In the genomic region with DNA sequence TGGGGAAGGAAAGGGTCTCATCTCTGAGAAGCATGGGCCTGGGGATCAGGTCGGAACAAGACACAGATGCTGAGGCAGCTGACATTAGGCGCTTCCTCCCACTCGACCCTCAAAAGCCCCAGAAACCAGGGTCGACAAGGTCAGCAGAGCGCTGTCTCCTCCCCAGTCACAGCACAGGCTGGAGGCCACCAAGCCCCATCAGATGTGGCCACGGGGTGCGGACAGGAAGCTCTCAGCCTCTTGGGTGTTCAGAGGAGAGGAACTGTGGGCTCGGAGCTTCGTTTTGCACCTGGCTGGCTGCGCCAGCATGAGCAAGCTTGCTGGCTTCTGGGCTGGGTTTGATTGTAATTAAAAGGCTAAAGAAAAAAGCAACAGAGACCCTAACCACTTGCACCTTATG, we compare ENCODE assay signal across 10 mouse cellular contexts. TPM values are rescaled to one million over a fixed set of nuclear protein-coding genes. Genes with fewer than 3 reads are reported as not detected.
DNase-seq lines count a peak whose midpoint lies in the region; ATAC-seq lines count a peak whose summit lies in the region.
"Had no signal": no experiment of that assay in that cellular context is flagged by ENCODE, and none has a peak within 500 bp of the region (broad histone marks: within the 10 kb centered on the region; RNA-seq: fewer than 3 reads in every experiment).

No protein-coding gene starts in this region.

- 0 out of 2 replicates have a peak, but pooled peaks cover 4% of the 10 kb centered on the region for H3K27me3 ChIP-seq in hindbrain, embryonic 10.5 days (ENCODE audit: insufficient read depth, poor library complexity, severe bottlenecking)
- H3K27me3 ChIP-seq in hindbrain, embryonic 12.5 days = no peaks in the 10 kb centered on the region
- H3K27me3 ChIP-seq in neural tube, embryonic 11.5 days (ENCODE audit: control insufficient read depth, insufficient read depth, low read length) = no peaks in the 10 kb centered on the region
- no peaks in the 10 kb centered on the region for H3K27me3 ChIP-seq in liver, embryonic 16.5 days (ENCODE audit: control insufficient read depth, insufficient read depth, low read depth, low read length)
- H3K27me3 ChIP-seq: limb, embryonic 12.5 days had no signal

- no peak for DNase-seq in hindbrain, embryonic 10.5 days (ENCODE audit: low spot score)
- no peak for DNase-seq in neural tube, embryonic 11.5 days (ENCODE audit: low spot score)
- DNase-seq in neural tube, embryonic 10.5 days (ENCODE audit: extremely low spot score, low spot score) = no peak
- DNase-seq in thymus, postnatal 14 days = peak; percentile 72
- no peak for DNase-seq in cerebellum, postnatal 10 days
- DNase-seq: kidney, postnatal 36 days had no signal

- peaks cover 83% of the 10 kb centered on the region for H3K4me1 ChIP-seq in hindbrain, embryonic 10.5 days (replicated peaks)
- peaks cover 27% of the 10 kb centered on the region for H3K4me1 ChIP-seq in hindbrain, embryonic 12.5 days
- H3K4me1 ChIP-seq in neural tube, embryonic 11.5 days (ENCODE audit: control insufficient read depth, insufficient read depth, low read length) = peaks cover 4% of the 10 kb centered on the region
- H3K4me1 ChIP-seq in liver, embryonic 16.5 days (ENCODE audit: control insufficient read depth, low read depth, low read length) = peaks cover 93% of the 10 kb centered on the region

- H3K9me3 ChIP-seq in hindbrain, embryonic 10.5 days = no peaks in the 10 kb centered on the region
- H3K9me3 ChIP-seq in hindbrain, embryonic 12.5 days (replicated peaks) = no peaks in the 10 kb centered on the region
- H3K9me3 ChIP-seq in neural tube, embryonic 11.5 days (ENCODE audit: control insufficient read depth, low read length) = no peaks in the 10 kb centered on the region
- no peaks in the 10 kb centered on the region for H3K9me3 ChIP-seq in liver, embryonic 16.5 days (replicated peaks; ENCODE audit: control insufficient read depth, low read length)
- H3K9me3 ChIP-seq: limb, embryonic 12.5 days had no signal

- WGBS in hindbrain, embryonic 10.5 days = 37% methylated on average over 10 of the region's 10 CpGs
- 49% methylated on average over 10 of the region's 10 CpGs for WGBS in hindbrain, embryonic 12.5 days
- 54% methylated on average over 10 of the region's 10 CpGs for WGBS in neural tube, embryonic 11.5 days
- WGBS in liver, embryonic 16.5 days (ENCODE audit: insufficient replicate concordance) = 36% methylated on average over 10 of the region's 10 CpGs

- H3K4me2 ChIP-seq in hindbrain, embryonic 12.5 days (replicated peaks) = no peak overlapping the region
- no peak overlapping the region for H3K4me2 ChIP-seq in neural tube, embryonic 11.5 days (ENCODE audit: low read depth)
- H3K4me2 ChIP-seq in liver, embryonic 16.5 days (ENCODE audit: low read depth, low read length) = no peak overlapping the region
- H3K4me2 ChIP-seq: limb, embryonic 12.5 days had no signal

- peak overlapping the region; percentile 75 for H3K27ac ChIP-seq in hindbrain, embryonic 10.5 days
- H3K27ac ChIP-seq in hindbrain, embryonic 12.5 days = no peak overlapping the region
- H3K27ac ChIP-seq in neural tube, embryonic 11.5 days (ENCODE audit: low read depth, low read length) = 0 out of 2 replicates have a peak overlapping the region, but pooled peaks have one; percentile 20
- peak overlapping the region; percentile 1 for H3K27ac ChIP-seq in liver, embryonic 16.5 days (ENCODE audit: low read length)

- no peak for ATAC-seq in hindbrain, embryonic 12.5 days (ENCODE audit: low FRiP score)
- no peak for ATAC-seq in neural tube, embryonic 11.5 days (ENCODE audit: insufficient read depth, low FRiP score, low TSS enrichment)
- ATAC-seq in liver, embryonic 16.5 days (ENCODE audit: low read depth) = no peak
- ATAC-seq in erythroid progenitor cell, adult 5-6 weeks (replicated peaks; ENCODE audit: low FRiP score, poor library complexity, severe bottlenecking) = no peak

- no peaks in the 10 kb centered on the region for H3K36me3 ChIP-seq in hindbrain, embryonic 10.5 days
- H3K36me3 ChIP-seq in hindbrain, embryonic 12.5 days = no peaks in the 10 kb centered on the region
- no peaks in the 10 kb centered on the region for H3K36me3 ChIP-seq in neural tube, embryonic 11.5 days (ENCODE audit: control insufficient read depth, insufficient read depth, low read length)
- no peaks in the 10 kb centered on the region; the same call in 1 of the 2 replicates for H3K36me3 ChIP-seq in liver, embryonic 16.5 days (ENCODE audit: control insufficient read depth, insufficient read depth)

- H3K9ac ChIP-seq in hindbrain, embryonic 12.5 days = no peak overlapping the region
- H3K9ac ChIP-seq in neural tube, embryonic 11.5 days (ENCODE audit: low read length) = 0 out of 2 replicates have a peak overlapping the region, but pooled peaks have one; percentile 10
- no peak overlapping the region for H3K9ac ChIP-seq in liver, embryonic 16.5 days (ENCODE audit: low read depth, low read length)
- H3K9ac ChIP-seq: limb, embryonic 12.5 days had no signal

- H3K4me3 ChIP-seq in hindbrain, embryonic 10.5 days = no peak overlapping the region
- H3K4me3 ChIP-seq in hindbrain, embryonic 12.5 days = no peak overlapping the region
- no peak overlapping the region for H3K4me3 ChIP-seq in neural tube, embryonic 11.5 days (ENCODE audit: low read depth, low read length)
- no peak overlapping the region for H3K4me3 ChIP-seq in liver, embryonic 16.5 days (ENCODE audit: low read depth, low read length)
- H3K4me3 ChIP-seq: limb, embryonic 12.5 days had no signal

RNA-seq across cellular contexts. Expression of a gene that starts 13.5 kb away (rescaled TPM):
- 9.7 and 11.4 TPM in 2 replicates for polyA plus RNA-seq in hindbrain, embryonic 10.5 days (2016; fragmentation: Nextera tagmentation; extraction: Ambion mirVana)
- polyA plus RNA-seq in hindbrain, embryonic 12.5 days (2016; fragmentation: Nextera tagmentation; extraction: Ambion mirVana) = 7.8 and 10.4 TPM in 2 replicates
- 7.4 and 9.1 TPM in 2 replicates for polyA plus RNA-seq in neural tube, embryonic 11.5 days (2014; fragmentation: Nextera tagmentation; extraction: Ambion mirVana)
- polyA plus RNA-seq in liver, embryonic 16.5 days (2015; fragmentation: Nextera tagmentation; extraction: Ambion mirVana) = 20.1 and 20.7 TPM in 2 replicates
- total RNA-seq in erythroid progenitor cell, adult 5-6 weeks (2015; ENCODE audit: low replicate concordance) = 6.5 and 27.7 TPM in 2 replicates
- total RNA-seq in erythroid progenitor cell, adult 5-6 weeks (2017; ENCODE audit: low replicate concordance) = 17.3 and 21.3 TPM in 2 replicates

RNA-seq across cellular contexts. Expression of a gene that starts 50.3 kb away (rescaled TPM):
- 3.7 and 4.1 TPM in 2 replicates for polyA plus RNA-seq in hindbrain, embryonic 10.5 days (2016; fragmentation: Nextera tagmentation; extraction: Ambion mirVana)
- polyA plus RNA-seq in hindbrain, embryonic 12.5 days (2016; fragmentation: Nextera tagmentation; extraction: Ambion mirVana) = 6.4 and 7.4 TPM in 2 replicates
- 4.8 and 5.2 TPM in 2 replicates for polyA plus RNA-seq in neural tube, embryonic 11.5 days (2014; fragmentation: Nextera tagmentation; extraction: Ambion mirVana)
- 0.97 and 1.2 TPM in 2 replicates for polyA plus RNA-seq in liver, embryonic 16.5 days (2015; fragmentation: Nextera tagmentation; extraction: Ambion mirVana)
- total RNA-seq in erythroid progenitor cell, adult 5-6 weeks (2015; ENCODE audit: low replicate concordance) = 2.9 TPM in 2 replicates
- total RNA-seq in erythroid progenitor cell, adult 5-6 weeks (2017; ENCODE audit: low replicate concordance) = 1.0 and 1.8 TPM in 2 replicates
